Mouse (Mus musculus) E14TG2a.4 (cell line): ENCODE measurements around the gene Cryl1.
A peak's percentile ranks its signal among the peaks of the same experiment; 100 is the strongest.

ENCODE experiments used
- H3K27me3 ChIP-seq: 2 replicates; pipeline ENCODE4 v1.6.1; 2014; ENCODE audit warnings: low read length, control low read depth; ENCODE audit not compliant: insufficient read depth
- H3K36me3 ChIP-seq: 2 replicates; pipeline ENCODE4 v1.6.1; 2014; ENCODE audit warnings: low read length, control low read depth; ENCODE audit not compliant: insufficient read depth
- H3K4me1 ChIP-seq: replicated peaks from 2 replicates; pipeline ENCODE4 v1.6.1; 2014; ENCODE audit warnings: low read depth, low read length, control low read depth
- H3K4me3 ChIP-seq: replicated peaks from 2 replicates; pipeline ENCODE4 v1.5.1; 2014; ENCODE audit warnings: mild to moderate bottlenecking, low read length
- H3K9me3 ChIP-seq: 2 replicates; pipeline ENCODE4 v1.6.1; 2014; ENCODE audit warnings: low read length, control low read depth
- CTCF ChIP-seq: conservative IDR thresholded peaks from 2 replicates; pipeline ENCODE4 v1.5.1; 2014; ENCODE audit warnings: low read length
- NANOG ChIP-seq: IDR thresholded peaks from 2 replicates; pipeline ENCODE4 v1.6.1; 2014; ENCODE audit warnings: borderline replicate concordance, low read length, mixed read lengths
- POU5F1 ChIP-seq: IDR thresholded peaks from 2 replicates; pipeline ENCODE4 v1.6.1; 2014; ENCODE audit warnings: low read length, borderline replicate concordance

Cryl1 gene

GRCm38 (mm10) chr14:57385667-57386066, 12.7 kb downstream of the Cryl1 start:
- no peaks in the 10 kb centered on the region for H3K27me3 ChIP-seq
- H3K36me3 ChIP-seq, result no peaks in the 10 kb centered on the region
- TF ChIP-seq NANOG (no peak), CTCF (no peak), POU5F1 (no peak)
- H3K4me1 ChIP-seq, result peaks cover 6% of the 10 kb centered on the region
- no peak overlapping the region for H3K4me3 ChIP-seq
- no peaks in the 10 kb centered on the region for H3K9me3 ChIP-seq

DNA sequence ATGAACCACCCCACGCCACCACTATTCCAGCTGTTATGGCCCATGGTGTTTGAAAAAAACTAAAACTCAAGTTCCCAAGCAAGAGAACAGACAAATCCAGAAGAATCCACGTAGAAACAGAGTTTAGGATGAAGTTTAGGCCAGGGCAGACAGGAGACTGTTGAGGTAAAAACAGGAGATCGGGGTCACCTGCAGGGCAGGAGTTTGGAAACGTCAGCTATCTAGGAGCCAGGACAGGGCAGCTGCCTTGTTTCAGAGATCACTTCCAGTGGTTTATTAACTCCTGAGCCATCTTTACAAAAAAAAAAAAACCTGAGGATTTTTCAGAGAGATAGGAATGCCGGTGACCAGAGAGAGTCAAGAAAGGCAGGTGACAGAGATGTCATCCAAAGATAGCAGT, 20.8 kb downstream of the Cryl1 start:
- H3K36me3 ChIP-seq, result no peaks in the 10 kb centered on the region
- H3K27me3 ChIP-seq, result no peaks in the 10 kb centered on the region
- H3K4me1 ChIP-seq, result peaks cover 12% of the 10 kb centered on the region
- H3K9me3 ChIP-seq, result no peaks in the 10 kb centered on the region
- no peak overlapping the region for H3K4me3 ChIP-seq
- no peak for TF ChIP-seq POU5F1

GRCm38 (mm10) chr14:57376956-57377355, 21.4 kb downstream of the Cryl1 start:
- Histone ChIP-seq H3K36me3 (no peaks in the 10 kb centered on the region), H3K9me3 (no peaks in the 10 kb centered on the region), H3K4me3 (no peak overlapping the region), H3K4me1 (peaks cover 12% of the 10 kb centered on the region), H3K27me3 (no peaks in the 10 kb centered on the region)
- TF ChIP-seq POU5F1 (no peak), CTCF (no peak), NANOG (no peak)

GRCm38 (mm10) chr14:57376016-57376415, 22.3 kb downstream of the Cryl1 start:
- Histone ChIP-seq H3K4me1 (peaks cover 12% of the 10 kb centered on the region), H3K9me3 (no peaks in the 10 kb centered on the region), H3K27me3 (no peaks in the 10 kb centered on the region), H3K4me3 (no peak overlapping the region), H3K36me3 (no peaks in the 10 kb centered on the region)
- no peak for TF ChIP-seq POU5F1
- TF ChIP-seq NANOG, result no peak
- TF ChIP-seq CTCF, result no peak

GRCm38 (mm10) chr14:57375205-57375604, 23.1 kb downstream of the Cryl1 start:
- H3K4me1 ChIP-seq, result peaks cover 12% of the 10 kb centered on the region
- no peaks in the 10 kb centered on the region for H3K27me3 ChIP-seq
- H3K9me3 ChIP-seq, result no peaks in the 10 kb centered on the region
- no peaks in the 10 kb centered on the region for H3K36me3 ChIP-seq
- no peak overlapping the region for H3K4me3 ChIP-seq
- no peak for TF ChIP-seq POU5F1
- no peak for TF ChIP-seq CTCF
- no peak for TF ChIP-seq NANOG

DNA sequence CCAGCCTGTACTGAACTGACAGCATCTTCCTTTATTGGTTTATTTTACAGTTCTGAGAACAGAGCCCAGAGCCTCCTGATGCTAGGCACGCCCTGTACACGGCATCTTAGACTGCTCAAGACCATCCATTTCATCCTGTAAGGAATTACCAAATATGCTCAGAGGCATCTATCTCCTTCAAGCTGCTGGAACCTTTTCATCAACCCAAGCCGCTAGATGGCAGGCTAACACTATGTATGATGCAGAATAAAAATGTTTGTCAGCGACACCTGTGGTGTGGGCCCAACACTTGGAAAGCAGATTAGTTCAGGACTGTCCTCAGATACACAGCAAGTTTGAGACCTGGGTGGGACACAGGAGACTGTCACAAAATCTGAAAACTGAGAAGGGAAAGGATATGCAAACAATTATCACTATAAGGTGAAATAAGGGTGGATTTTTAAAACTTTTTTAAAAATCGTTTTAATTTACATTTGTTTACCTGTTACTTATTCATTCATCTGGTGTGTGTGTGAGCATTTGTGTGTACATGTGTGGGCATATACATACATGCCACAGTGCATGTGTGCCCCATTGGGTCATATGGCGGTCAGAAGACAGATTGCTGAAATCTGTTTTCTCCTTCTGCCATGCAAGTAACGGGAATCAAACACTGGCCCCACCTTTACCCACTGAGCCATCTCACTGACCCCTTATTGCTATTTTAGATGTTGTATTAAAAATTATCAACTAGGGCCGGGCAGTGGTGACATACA, 25.8 kb downstream of the Cryl1 start:
- Histone ChIP-seq H3K27me3 (no peaks in the 10 kb centered on the region), H3K4me3 (no peak overlapping the region), H3K4me1 (peaks cover 12% of the 10 kb centered on the region), H3K36me3 (no peaks in the 10 kb centered on the region), H3K9me3 (no peaks in the 10 kb centered on the region)
- TF ChIP-seq NANOG (no peak), CTCF (peak; percentile 59)

GRCm38 (mm10) chr14:57367327-57367726, 31.0 kb downstream of the Cryl1 start:
- no peak overlapping the region for H3K4me3 ChIP-seq
- TF ChIP-seq NANOG, result no peak
- no peak for TF ChIP-seq CTCF
- no peaks in the 10 kb centered on the region for H3K9me3 ChIP-seq
- no peaks in the 10 kb centered on the region for H3K36me3 ChIP-seq
- 0 out of 2 replicates have a peak, but pooled peaks cover 9% of the 10 kb centered on the region for H3K4me1 ChIP-seq
- peaks cover 15% of the 10 kb centered on the region for H3K27me3 ChIP-seq

DNA sequence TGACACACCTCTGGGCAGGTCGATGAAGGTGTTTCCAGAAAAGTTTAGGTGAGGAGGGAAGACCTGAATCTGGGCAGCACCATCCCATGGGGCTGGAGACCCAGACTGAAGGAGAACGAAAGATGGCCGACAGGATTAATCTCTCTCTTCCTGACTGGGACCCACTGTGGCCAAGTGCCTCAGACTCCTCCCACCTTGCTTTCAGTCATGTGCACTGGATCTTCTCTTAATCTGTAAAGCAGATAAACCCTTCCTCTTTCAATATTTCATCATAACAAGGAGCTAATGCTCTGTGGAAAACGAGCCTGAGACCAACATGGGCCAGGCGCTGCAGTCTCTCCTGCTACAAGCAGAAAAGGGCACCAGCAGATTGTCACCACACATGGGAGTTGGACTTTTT, 31.6 kb downstream of the Cryl1 start:
- no peaks in the 10 kb centered on the region for H3K36me3 ChIP-seq
- peaks cover 21% of the 10 kb centered on the region for H3K27me3 ChIP-seq
- H3K4me1 ChIP-seq, result peaks cover 11% of the 10 kb centered on the region; the same call in 1 of the 2 replicates
- H3K4me3 ChIP-seq, result no peak overlapping the region
- TF ChIP-seq POU5F1 (no peak), NANOG (no peak), CTCF (no peak)
- no peaks in the 10 kb centered on the region for H3K9me3 ChIP-seq

DNA sequence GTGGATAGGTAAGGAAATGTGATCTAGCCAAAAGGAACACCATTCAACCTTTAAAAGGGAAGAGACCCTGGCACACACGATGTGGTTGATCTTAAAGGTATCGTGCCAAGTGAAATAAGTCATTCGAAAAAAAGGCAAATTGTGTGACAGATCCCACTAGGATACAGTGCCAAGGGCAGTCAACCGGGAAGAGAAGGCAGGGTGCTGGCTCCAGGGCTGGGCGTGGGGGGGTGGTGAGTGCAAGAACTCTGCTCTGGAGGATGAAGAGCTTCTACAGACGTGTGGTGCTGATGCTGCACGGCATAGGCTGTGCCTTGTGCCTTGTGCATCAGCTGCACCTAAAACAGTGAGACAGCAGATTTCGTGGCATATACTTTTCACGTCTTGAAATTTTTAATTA, 33.0 kb downstream of the Cryl1 start:
- H3K27me3 ChIP-seq, result peaks cover 30% of the 10 kb centered on the region
- H3K9me3 ChIP-seq, result no peaks in the 10 kb centered on the region
- no peak overlapping the region for H3K4me3 ChIP-seq
- peaks cover 11% of the 10 kb centered on the region; the same call in 1 of the 2 replicates for H3K4me1 ChIP-seq
- H3K36me3 ChIP-seq, result no peaks in the 10 kb centered on the region
- TF ChIP-seq CTCF, result no peak
- TF ChIP-seq POU5F1, result no peak
- TF ChIP-seq NANOG, result no peak
